Mouse (Mus musculus): ENCODE results near the gene Vrtn. TPM values are rescaled to one million over a fixed set of nuclear protein-coding genes. Genes with fewer than 3 reads are reported as not detected.

The Vrtn gene
- polyA plus RNA-seq, 1 experiment from 2014 or later = not detected

- ATAC-seq (no peak), DNase-seq (ENCODE audit: low read depth, low spot score) (no peak)
- TF ChIP-seq CTCF (IDR thresholded peaks at IDR 0.05) = no peak
- H3K27me3 ChIP-seq = peaks cover 27% of the 10 kb centered on the region
- CTCF ChIA-PET = no interaction called here
- in situ Hi-C loops (cut with MboI; ENCODE audit: low pct_unique_long_range_greater_than_20kb) = no loop called here
- POLR2A ChIA-PET = no interaction called here
Observed at GRCm38 (mm10) chr12:84624601-84625000, 16.2 kb upstream of the Vrtn start.

- CTCF ChIA-PET = no interaction called here
- H3K27me3 ChIP-seq = peaks cover 27% of the 10 kb centered on the region
- no peak for ATAC-seq
- TF ChIP-seq CTCF (IDR thresholded peaks at IDR 0.05) = no peak
- POLR2A ChIA-PET = no interaction called here
- in situ Hi-C loops (cut with MboI; ENCODE audit: low pct_unique_long_range_greater_than_20kb) = no loop called here
- no peak for DNase-seq (ENCODE audit: low read depth, low spot score)
Observed at GRCm38 (mm10) chr12:84625116-84625515, 15.7 kb upstream of the Vrtn start.

DNA sequence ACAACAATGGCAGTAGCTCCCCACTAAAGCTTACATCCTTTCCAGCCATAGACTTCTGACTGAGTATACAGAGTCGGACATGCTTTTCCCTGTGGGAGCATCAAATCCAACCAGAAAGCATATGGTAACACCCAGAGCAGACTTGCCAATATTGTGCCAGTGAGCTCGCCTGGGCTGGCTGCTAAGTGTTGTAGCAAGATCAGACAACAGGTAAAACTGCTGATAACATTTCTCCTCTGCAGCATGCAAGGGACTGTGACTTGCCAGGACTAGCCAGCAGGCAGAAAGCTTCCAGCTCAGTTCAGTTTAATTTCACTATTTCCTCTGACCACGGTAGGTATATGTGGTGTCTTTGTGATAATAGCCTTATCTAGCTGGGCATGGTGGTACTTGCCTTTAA is 9.0 kb upstream of the Vrtn start:
- TF ChIP-seq CTCF (IDR thresholded peaks at IDR 0.05) = no peak
- ATAC-seq = no peak
- CTCF ChIA-PET = no interaction called here
- DNase-seq (ENCODE audit: low read depth, low spot score) = no peak
- H3K27me3 ChIP-seq = peaks cover 39% of the 10 kb centered on the region
- in situ Hi-C loops (cut with MboI; ENCODE audit: low pct_unique_long_range_greater_than_20kb) = no loop called here
- POLR2A ChIA-PET = no interaction called here

GRCm38 (mm10) chr12:84640253-84640652 is 566 bp upstream of the Vrtn start:
- DNase-seq (ENCODE audit: low read depth, low spot score) (no peak), ATAC-seq (no peak)
- TF ChIP-seq CTCF (IDR thresholded peaks at IDR 0.05) = no peak
- ChIA-PET CTCF (no interaction called here), POLR2A (no interaction called here)
- peaks cover 52% of the 10 kb centered on the region for H3K27me3 ChIP-seq
- in situ Hi-C loops (cut with MboI; ENCODE audit: low pct_unique_long_range_greater_than_20kb) = no loop called here

- ATAC-seq (no peak), DNase-seq (ENCODE audit: low read depth, low spot score) (no peak)
- H3K27me3 ChIP-seq = peaks cover 47% of the 10 kb centered on the region
- ChIA-PET CTCF (no interaction called here), POLR2A (no interaction called here)
- in situ Hi-C loops (cut with MboI; ENCODE audit: low pct_unique_long_range_greater_than_20kb) = loop anchor here (5.0 kb wide), 1 partner anchor 102 kb away; no protein-coding TSS in a partner anchor
- no peak for TF ChIP-seq CTCF (IDR thresholded peaks at IDR 0.05)
Observed at GRCm38 (mm10) chr12:84650234-84650633, 9.4 kb downstream of the Vrtn start.

GRCm38 (mm10) chr12:84653912-84654311 is 13.1 kb downstream of the Vrtn start:
- TF ChIP-seq CTCF (IDR thresholded peaks at IDR 0.05) = peak; percentile 94
- in situ Hi-C loops (cut with MboI; ENCODE audit: low pct_unique_long_range_greater_than_20kb) = loop anchor here (5.0 kb wide), 1 partner anchor 98 kb away; no protein-coding TSS in a partner anchor
- ATAC-seq (no peak), DNase-seq (ENCODE audit: low read depth, low spot score) (peak; percentile 3)
- ChIA-PET POLR2A (interaction anchor here (1.0 kb wide), 1 partner anchor 104 kb away, joined by 3 read pairs; no protein-coding TSS in a partner anchor), CTCF (interaction anchor here (0.7 to 2.7 kb wide), 18 partner anchors 10 to 119 kb away, joined by 3 to 30 read pairs (median 4); partner anchors contain the start of genes Isca2, Npc2, Syndig1l and Vrtn)
- H3K27me3 ChIP-seq = peaks cover 46% of the 10 kb centered on the region

DNA sequence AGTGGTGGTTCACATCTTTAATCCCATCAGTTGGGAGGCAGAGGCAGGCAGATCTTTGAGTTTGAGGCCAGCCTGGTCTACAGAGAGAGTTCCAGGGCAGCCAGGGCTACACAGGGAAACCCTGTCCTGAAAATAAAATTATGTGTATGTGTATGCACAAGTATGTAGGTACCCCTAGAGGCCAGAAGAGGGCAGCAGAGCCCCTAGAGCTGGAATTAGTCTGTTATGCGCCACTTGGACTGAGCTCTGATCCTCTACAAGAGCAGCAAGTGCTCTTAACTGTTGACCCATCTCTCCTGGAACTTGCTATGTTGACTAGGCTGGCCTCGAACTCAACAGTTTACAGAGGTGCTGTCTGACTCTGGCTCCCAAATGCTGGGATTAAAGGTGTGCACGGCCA is 29.7 kb downstream of the Vrtn start:
- peaks cover 27% of the 10 kb centered on the region for H3K27me3 ChIP-seq
- TF ChIP-seq CTCF (IDR thresholded peaks at IDR 0.05) = no peak
- ChIA-PET POLR2A (interaction anchor here (0.6 kb wide), 1 partner anchor 1790 kb away, joined by 4 read pairs; no protein-coding TSS in a partner anchor), CTCF (interaction anchor here (1.0 kb wide), 1 partner anchor 13 kb away, joined by 3 read pairs; no protein-coding TSS in a partner anchor)
- in situ Hi-C loops (cut with MboI; ENCODE audit: low pct_unique_long_range_greater_than_20kb) = no loop called here
- DNase-seq (ENCODE audit: low read depth, low spot score) (no peak), ATAC-seq (no peak)

GRCm38 (mm10) chr12:84671646-84672045 is 30.8 kb downstream of the Vrtn start:
- in situ Hi-C loops (cut with MboI; ENCODE audit: low pct_unique_long_range_greater_than_20kb) = no loop called here
- no peak for TF ChIP-seq CTCF (IDR thresholded peaks at IDR 0.05)
- H3K27me3 ChIP-seq = peaks cover 27% of the 10 kb centered on the region
- DNase-seq (ENCODE audit: low read depth, low spot score) = no peak
- ATAC-seq = no peak
- ChIA-PET POLR2A (no interaction called here), CTCF (no interaction called here)

GRCm38 (mm10) chr12:84674666-84675526 is 34.1 kb downstream of the Vrtn start:
- TF ChIP-seq CTCF (IDR thresholded peaks at IDR 0.05) = no peak
- DNase-seq (ENCODE audit: low read depth, low spot score) = no peak
- POLR2A ChIA-PET = interaction anchor here (0.6 kb wide), 1 partner anchor 74 kb away, joined by 3 read pairs; no protein-coding TSS in a partner anchor
- CTCF ChIA-PET = no interaction called here
- ATAC-seq = no peak
- in situ Hi-C loops (cut with MboI; ENCODE audit: low pct_unique_long_range_greater_than_20kb) = no loop called here
- peaks cover 33% of the 10 kb centered on the region for H3K27me3 ChIP-seq

DNA sequence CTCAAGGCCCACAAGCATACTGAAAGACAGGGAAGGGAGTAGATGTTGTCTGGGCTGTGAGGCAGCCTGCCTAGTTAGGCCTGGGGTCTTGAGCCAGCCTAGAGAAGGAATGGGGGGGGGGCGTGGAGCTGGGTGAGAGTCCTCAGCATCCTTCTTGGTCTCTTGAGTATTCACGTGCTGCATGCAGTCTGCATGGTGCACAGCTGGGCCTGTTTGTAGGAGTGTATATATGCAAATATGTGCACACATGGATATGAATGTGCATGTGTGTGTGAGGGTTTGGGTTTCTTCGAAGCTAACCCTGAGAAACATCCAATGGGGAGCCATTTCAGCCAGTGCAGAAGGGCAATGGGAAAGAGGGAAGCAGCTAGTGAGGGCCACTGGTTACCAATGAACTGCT is 35.2 kb downstream of the Vrtn start:
- H3K27me3 ChIP-seq = peaks cover 41% of the 10 kb centered on the region
- DNase-seq (ENCODE audit: low read depth, low spot score) = no peak
- POLR2A ChIA-PET = no interaction called here
- in situ Hi-C loops (cut with MboI; ENCODE audit: low pct_unique_long_range_greater_than_20kb) = no loop called here
- no peak for ATAC-seq
- TF ChIP-seq CTCF (IDR thresholded peaks at IDR 0.05) = no peak
- CTCF ChIA-PET = no interaction called here

DNA sequence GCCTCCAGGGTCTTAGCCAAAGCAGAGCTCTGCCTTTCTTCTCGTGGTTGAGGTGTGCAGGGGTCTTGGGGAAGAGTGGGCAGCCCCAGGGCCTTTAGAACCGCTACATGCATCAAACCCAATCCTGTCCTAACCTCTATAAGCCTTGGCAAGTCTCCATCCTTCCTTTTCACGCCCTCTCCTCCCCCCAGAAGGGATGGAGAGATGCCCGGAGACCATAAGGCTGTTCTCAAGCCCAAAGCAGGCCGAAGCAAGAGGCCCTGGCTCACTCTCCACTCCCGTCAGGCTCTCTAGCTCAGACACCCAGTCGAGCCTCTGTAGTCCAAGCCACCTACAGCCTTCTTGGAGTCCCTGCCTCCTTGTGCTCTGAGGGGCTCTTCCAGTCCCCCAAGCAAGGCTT is 43.8 kb downstream of the Vrtn start:
- POLR2A ChIA-PET = no interaction called here
- no peak for TF ChIP-seq CTCF (IDR thresholded peaks at IDR 0.05)
- in situ Hi-C loops (cut with MboI; ENCODE audit: low pct_unique_long_range_greater_than_20kb) = no loop called here
- ATAC-seq (no peak), DNase-seq (ENCODE audit: low read depth, low spot score) (no peak)
- CTCF ChIA-PET = no interaction called here
- peaks cover 63% of the 10 kb centered on the region for H3K27me3 ChIP-seq
